ENCODE assay signal across 8 mouse cellular contexts in genomic region chr9:62810543-62811515, GRCm38 (mm10). TPM values are rescaled to one million over a fixed set of nuclear protein-coding genes. Genes with fewer than 3 reads are reported as not detected.
DNase-seq lines count a peak whose midpoint lies in the region; ATAC-seq and TF ChIP-seq lines count a peak whose summit lies in the region.

No protein-coding gene starts in this region.

- H3K27ac ChIP-seq in kidney, postnatal 0 days: peak overlapping the region; percentile 96
- 0 out of 2 replicates have a peak overlapping the region, but pooled peaks have one; percentile 16 for H3K27ac ChIP-seq in ES-Bruce4 (ENCODE audit: insufficient read depth, low read length)
- H3K27ac ChIP-seq in hindbrain, embryonic 11.5 days (ENCODE audit: low read depth, low read length): peak overlapping the region; percentile 96
- H3K27ac ChIP-seq in liver, embryonic 15.5 days (replicated peaks): peak overlapping the region; percentile 93

- peak; percentile 43 for TF ChIP-seq CTCF in kidney, postnatal 0 days (IDR thresholded peaks at IDR 0.05; ENCODE audit: low read depth)
- no peak for TF ChIP-seq CTCF in ES-Bruce4 (IDR thresholded peaks at IDR 0.05; ENCODE audit: low read depth, low read length)

- under 1% methylated on average over 57 of the region's 58 CpGs for WGBS in kidney, postnatal 0 days
- WGBS in hindbrain, embryonic 11.5 days: under 1% methylated on average over 58 of the region's 58 CpGs
- under 1% methylated on average over 57 of the region's 58 CpGs for WGBS in liver, embryonic 15.5 days (ENCODE audit: insufficient replicate concordance)

- no peak for TF ChIP-seq POLR2A in ES-Bruce4 (IDR thresholded peaks at IDR 0.05; ENCODE audit: insufficient read depth, low read length)

- H3K4me2 ChIP-seq in kidney, postnatal 0 days (ENCODE audit: low read length): peak overlapping the region; percentile 88
- H3K4me2 ChIP-seq in hindbrain, embryonic 11.5 days (replicated peaks; ENCODE audit: low read depth, low read length): peak overlapping the region; percentile 85
- peak overlapping the region; percentile 93 for H3K4me2 ChIP-seq in liver, embryonic 15.5 days

- H3K27me3 ChIP-seq in kidney, postnatal 0 days (ENCODE audit: insufficient read depth, low read length): no peaks in the 10 kb centered on the region
- H3K27me3 ChIP-seq in ES-Bruce4 (ENCODE audit: control insufficient read depth, insufficient read depth, low read length, poor library complexity, severe bottlenecking): no peaks in the 10 kb centered on the region
- no peaks in the 10 kb centered on the region for H3K27me3 ChIP-seq in hindbrain, embryonic 11.5 days (ENCODE audit: control insufficient read depth, insufficient read depth, low read length)
- no peaks in the 10 kb centered on the region for H3K27me3 ChIP-seq in liver, embryonic 15.5 days

- no peaks in the 10 kb centered on the region for H3K9me3 ChIP-seq in kidney, postnatal 0 days (replicated peaks; ENCODE audit: low read length)
- no peaks in the 10 kb centered on the region for H3K9me3 ChIP-seq in ES-Bruce4 (replicated peaks; ENCODE audit: control insufficient read depth, insufficient read depth, low read length, poor library complexity, severe bottlenecking)
- no peaks in the 10 kb centered on the region for H3K9me3 ChIP-seq in hindbrain, embryonic 11.5 days (ENCODE audit: control insufficient read depth, low read length)
- no peaks in the 10 kb centered on the region for H3K9me3 ChIP-seq in liver, embryonic 15.5 days (replicated peaks)

- ATAC-seq in kidney, postnatal 0 days (replicated peaks; ENCODE audit: low FRiP score, low read depth): peak; percentile 67
- ATAC-seq in hindbrain, embryonic 11.5 days (ENCODE audit: low FRiP score): peak; percentile 85
- peak; percentile 59 for ATAC-seq in liver, embryonic 15.5 days (ENCODE audit: insufficient read depth)

- peak overlapping the region; percentile 90 for H3K4me3 ChIP-seq in kidney, postnatal 0 days (replicated peaks; ENCODE audit: low read depth, low read length)
- H3K4me3 ChIP-seq in ES-Bruce4 (ENCODE audit: low read depth, low read length): peak overlapping the region; percentile 99
- peak overlapping the region; percentile 79 for H3K4me3 ChIP-seq in hindbrain, embryonic 11.5 days (ENCODE audit: low read depth, low read length)
- H3K4me3 ChIP-seq in liver, embryonic 15.5 days (replicated peaks): peak overlapping the region; percentile 99

- H3K36me3 ChIP-seq in kidney, postnatal 0 days (ENCODE audit: insufficient read depth, low read length): no peaks in the 10 kb centered on the region
- peaks cover 27% of the 10 kb centered on the region for H3K36me3 ChIP-seq in ES-Bruce4 (ENCODE audit: control insufficient read depth, insufficient read depth, low read length, poor library complexity, severe bottlenecking)
- no peaks in the 10 kb centered on the region for H3K36me3 ChIP-seq in hindbrain, embryonic 11.5 days (ENCODE audit: control insufficient read depth, insufficient read depth, low read length)
- H3K36me3 ChIP-seq in liver, embryonic 15.5 days (replicated peaks): no peaks in the 10 kb centered on the region; the same call in 1 of the 2 replicates

- H3K4me1 ChIP-seq in kidney, postnatal 0 days (replicated peaks; ENCODE audit: insufficient read depth, low read length): peaks cover 10% of the 10 kb centered on the region; the same call in 1 of the 2 replicates
- no peaks in the 10 kb centered on the region for H3K4me1 ChIP-seq in ES-Bruce4 (ENCODE audit: control insufficient read depth, insufficient read depth, low read length)
- H3K4me1 ChIP-seq in hindbrain, embryonic 11.5 days (replicated peaks; ENCODE audit: control insufficient read depth, insufficient read depth, low read length): 0 out of 2 replicates have a peak, but pooled peaks cover 2% of the 10 kb centered on the region
- peaks cover 46% of the 10 kb centered on the region for H3K4me1 ChIP-seq in liver, embryonic 15.5 days (replicated peaks)

- peak overlapping the region; percentile 90 for H3K9ac ChIP-seq in kidney, postnatal 0 days (ENCODE audit: low read depth, low read length)
- peak overlapping the region; percentile 89 for H3K9ac ChIP-seq in ES-Bruce4 (ENCODE audit: low read depth, poor library complexity, severe bottlenecking)
- peak overlapping the region; percentile 88 for H3K9ac ChIP-seq in hindbrain, embryonic 11.5 days (ENCODE audit: low read depth, low read length)
- H3K9ac ChIP-seq in liver, embryonic 15.5 days: peak overlapping the region; percentile 94

- DNase-seq in kidney, postnatal 0 days (ENCODE audit: low spot score): peak; percentile 71
- no peak for DNase-seq in kidney, adult 8-10 months
- peak; percentile 50 for DNase-seq in embryo, embryonic 11 days
- DNase-seq in hindbrain, embryonic 11.5 days (ENCODE audit: low spot score): peak; percentile 55
- peak; percentile 38 to 56 for DNase-seq in right cerebral cortex, adult 2 months (ENCODE audit: low spot score in 2 of 2)
- DNase-seq in adrenal gland, postnatal 14 days: no peak

- TF ChIP-seq EP300 in ES-Bruce4 (IDR thresholded peaks at IDR 0.05; ENCODE audit: insufficient read depth, low read depth, low read length): no peak

RNA-seq across cellular contexts. Expression of gene Fem1b, which starts 0.9 kb away (rescaled TPM):
- 15.1 and 15.4 TPM in 2 replicates for polyA plus RNA-seq in kidney, postnatal 0 days (2015; fragmentation: Nextera tagmentation; extraction: Ambion mirVana)
- 189 and 201 TPM in 2 replicates for polyA plus RNA-seq in ES-Bruce4 (2011; ENCODE audit: insufficient read depth, insufficient read length, low read depth, missing spikeins)
- 46.9 and 53.7 TPM in 2 replicates for polyA plus RNA-seq in hindbrain, embryonic 11.5 days (2014; fragmentation: Nextera tagmentation; extraction: Ambion mirVana)
- 8.4 and 9.9 TPM in 2 replicates for polyA plus RNA-seq in liver, embryonic 15.5 days (2015; fragmentation: Nextera tagmentation; extraction: Ambion mirVana)
- 38.4 and 38.9 TPM in 2 replicates for total RNA-seq in adrenal gland, postnatal 14 days (2021)

RNA-seq across cellular contexts. Expression of gene Cln6, which starts 27.8 kb away (rescaled TPM):
- 26.8 and 26.9 TPM in 2 replicates for polyA plus RNA-seq in kidney, postnatal 0 days (2015; fragmentation: Nextera tagmentation; extraction: Ambion mirVana)
- 91.1 and 93.8 TPM in 2 replicates for polyA plus RNA-seq in ES-Bruce4 (2011; ENCODE audit: insufficient read depth, insufficient read length, low read depth, missing spikeins)
- 7.9 and 8.5 TPM in 2 replicates for polyA plus RNA-seq in hindbrain, embryonic 11.5 days (2014; fragmentation: Nextera tagmentation; extraction: Ambion mirVana)
- polyA plus RNA-seq in liver, embryonic 15.5 days (2015; fragmentation: Nextera tagmentation; extraction: Ambion mirVana): 14.3 and 15.4 TPM in 2 replicates
- total RNA-seq in adrenal gland, postnatal 14 days (2021): 17.6 and 23.5 TPM in 2 replicates

RNA-seq across cellular contexts. Expression of gene Calml4, which starts 47.1 kb away (rescaled TPM):
- polyA plus RNA-seq in kidney, postnatal 0 days (2015; fragmentation: Nextera tagmentation; extraction: Ambion mirVana): 301 and 303 TPM in 2 replicates
- 11.7 and 16.7 TPM in 2 replicates for polyA plus RNA-seq in ES-Bruce4 (2011; ENCODE audit: insufficient read depth, insufficient read length, low read depth, missing spikeins)
- 4.5 and 7.5 TPM in 2 replicates for polyA plus RNA-seq in hindbrain, embryonic 11.5 days (2014; fragmentation: Nextera tagmentation; extraction: Ambion mirVana)
- polyA plus RNA-seq in liver, embryonic 15.5 days (2015; fragmentation: Nextera tagmentation; extraction: Ambion mirVana): 2.1 TPM in 2 replicates
- total RNA-seq in adrenal gland, postnatal 14 days (2021): 8.6 and 9.5 TPM in 2 replicates

Comparison
In these comparisons a context has a peak if more than half of its experiments do, and no peak if none do; other contexts are left out.
1. DNase-seq: peak in kidney, postnatal 0 days (single experiment), embryo, embryonic 11 days (single experiment), hindbrain, embryonic 11.5 days (single experiment) and right cerebral cortex, adult 2 months (2 of 2); none in kidney, adult 8-10 months (0 of 2) and adrenal gland, postnatal 14 days (single experiment).
2. H3K27ac ChIP-seq: peak in every context shown above with its lines; median percentile 96 in kidney, postnatal 0 days; 96 in hindbrain, embryonic 11.5 days; 93 in liver, embryonic 15.5 days; 16 in ES-Bruce4.
3. RNA of gene Calml4, which starts 47.1 kb away (polyA plus RNA-seq): 301 to 303 TPM in kidney, postnatal 0 days; 11.7 to 16.7 TPM in ES-Bruce4, 4.5 to 7.5 TPM in hindbrain, embryonic 11.5 days and 2.1 TPM in liver, embryonic 15.5 days; every median in the first group is over 10 times any median in the second.
4. Peak in every context shown above with its lines, with median percentiles within 50 percentile points of each other: ATAC-seq, H3K4me2 ChIP-seq, H3K4me3 ChIP-seq and H3K9ac ChIP-seq.